Mouse (Mus musculus) kidney, postnatal 14 days (tissue): ENCODE measurements around the gene Csn1s1.

Experiments used
- DNase-seq: peaks from one replicate; pipeline ENCODE4 v3.0.0; 2022; ENCODE audit warnings: mixed read lengths

Csn1s1 gene

DNA sequence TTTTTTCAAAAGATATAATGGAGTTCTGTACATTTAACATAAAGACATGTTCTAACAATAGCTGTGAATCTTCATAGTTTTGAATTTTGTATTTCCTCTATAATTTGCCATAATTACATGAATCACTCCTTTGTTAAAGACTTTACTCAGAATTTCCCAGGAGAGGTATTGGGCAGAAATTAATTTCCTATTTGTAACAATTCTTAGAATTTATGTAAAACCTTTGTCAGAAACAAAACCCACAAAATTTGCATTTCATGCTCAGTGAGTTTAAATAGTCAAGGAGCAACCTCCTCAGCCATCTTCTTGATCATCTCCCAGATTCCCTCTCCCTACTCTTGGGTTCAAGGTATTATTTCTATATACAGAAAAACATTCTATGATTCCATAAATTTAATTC lies at the start of gene Csn1s1:
Gene Csn1s1, plus strand, starts transcription at position 301 of the 400 bp plus-strand sequence.
- no peak for DNase-seq

DNA sequence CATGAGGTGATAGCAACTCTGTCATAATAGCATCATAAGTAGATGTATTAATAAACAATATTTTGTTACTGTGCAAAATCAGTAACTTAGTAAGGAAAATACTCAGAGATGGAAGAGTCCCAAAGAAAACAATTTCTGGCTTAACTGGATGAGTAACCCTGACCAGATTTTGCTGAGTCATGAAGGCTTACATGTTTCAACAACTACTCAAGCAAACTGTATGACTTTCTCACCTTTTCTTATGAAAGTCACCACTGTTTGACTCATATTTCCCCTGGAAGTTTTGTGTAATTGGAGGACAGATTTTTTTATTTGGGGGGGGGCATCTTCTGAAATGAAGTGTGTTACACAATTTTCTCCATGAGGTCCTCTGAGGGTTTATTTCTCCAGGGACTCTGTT lies 43.3 kb upstream of the Csn1s1 start:
- no peak for DNase-seq

DNA sequence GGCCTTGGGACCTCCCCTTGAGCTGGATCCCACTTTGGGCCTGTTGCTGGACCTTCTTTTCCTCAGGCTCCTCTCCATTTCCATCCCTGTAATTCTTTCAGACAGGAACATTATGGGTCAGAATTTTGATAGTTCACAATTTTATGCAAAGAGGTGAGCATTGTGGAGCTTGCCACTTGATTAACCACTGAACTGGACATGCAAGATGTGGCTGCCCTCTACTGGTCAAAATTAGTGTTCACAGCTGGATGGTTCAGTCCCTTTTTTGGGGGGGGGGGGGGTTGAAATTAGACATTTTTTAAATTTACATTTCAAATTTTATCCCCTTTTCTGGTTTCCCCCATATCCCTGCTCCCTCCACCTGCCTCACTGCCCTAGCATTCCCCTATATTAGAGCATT lies 23.2 kb upstream of the Csn1s1 start:
- DNase-seq = peak; percentile 58

DNA sequence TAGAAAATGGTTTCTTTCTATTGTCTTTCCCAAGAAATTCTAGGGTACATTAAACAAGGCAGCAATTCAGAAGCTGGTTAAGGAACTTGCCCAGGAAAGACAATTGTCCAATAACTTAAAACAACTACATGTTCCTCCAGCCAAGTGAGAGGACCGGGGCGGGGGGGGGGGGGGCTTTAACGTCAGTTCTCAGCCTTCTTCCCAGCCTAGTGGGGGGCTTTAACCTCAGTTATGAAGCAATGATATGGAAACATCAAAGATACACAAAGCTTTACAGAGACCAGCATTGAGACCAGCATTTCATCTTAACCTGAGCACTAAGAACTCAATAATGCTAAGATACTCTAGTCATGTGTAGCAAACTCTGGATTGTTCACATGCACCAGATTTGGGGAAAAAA lies 33.5 kb downstream of the Csn1s1 start, which contains the start of gene Csn2:
Gene Csn2, minus strand, starts transcription at position 101 of the 400 bp plus-strand sequence.
- no peak for DNase-seq

DNA sequence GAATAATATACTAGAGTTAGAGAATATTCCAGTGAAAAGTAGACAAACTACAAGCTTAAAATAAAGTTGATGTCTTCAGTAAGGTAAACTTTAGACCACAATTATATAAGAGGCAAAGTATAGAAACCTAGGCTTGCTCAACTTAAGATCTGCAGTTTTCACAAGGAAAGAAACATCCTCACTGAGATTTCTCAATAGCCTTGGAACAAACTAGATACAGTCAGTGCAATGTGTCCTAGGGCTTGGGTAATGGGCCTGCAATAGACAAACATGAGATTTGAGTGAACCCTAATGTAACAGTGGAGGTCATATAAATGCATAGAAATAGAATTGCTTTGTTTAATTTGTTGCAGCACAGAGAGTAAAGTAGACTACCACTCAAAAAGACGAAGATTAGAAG lies 39.9 kb downstream of the Csn1s1 start:
- no peak for DNase-seq
